Mouse (Mus musculus): ENCODE data around the gene Slc16a5.

GRCm38 (mm10) chr11:115462243-115462891 lies at the start of gene Slc16a5:
- TF ChIP-seq POLR2A (IDR thresholded peaks at IDR 0.05; ENCODE audit: insufficient read depth, low read depth, low read length) (no peak), CTCF (IDR thresholded peaks at IDR 0.05) (no peak)
